Mouse (Mus musculus): ENCODE results near the gene Gm3476.
"Not testable (repeated sequence)": the region's sequence is repeated elsewhere in the genome, so short reads cannot be mapped to it uniquely, and the experiment has no call there.

The Gm3476 gene

DNA sequence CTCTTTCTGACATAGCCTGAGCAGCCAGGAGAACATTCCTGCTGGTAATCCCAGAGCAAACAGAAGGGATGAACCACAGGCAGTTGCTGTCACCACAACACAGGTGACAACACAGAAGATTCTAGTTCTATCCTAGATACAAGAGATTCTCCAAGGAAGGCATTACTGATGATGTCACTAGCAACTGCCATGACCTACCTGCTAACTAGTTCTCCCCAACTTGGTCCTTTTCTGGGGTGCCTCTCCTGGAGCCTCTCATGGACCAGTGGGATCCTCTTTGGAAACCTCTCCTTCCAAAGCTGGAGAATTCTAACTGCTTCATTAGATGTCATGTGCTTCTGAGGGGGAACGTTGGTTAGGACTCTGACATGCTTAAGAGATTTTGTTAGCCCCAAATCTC, at the start of gene Gm3476:
Gm3476 (minus strand) TSS at position 101 of the 400 bp plus-strand sequence.
- DNase-seq: not testable (repeated sequence)

DNA sequence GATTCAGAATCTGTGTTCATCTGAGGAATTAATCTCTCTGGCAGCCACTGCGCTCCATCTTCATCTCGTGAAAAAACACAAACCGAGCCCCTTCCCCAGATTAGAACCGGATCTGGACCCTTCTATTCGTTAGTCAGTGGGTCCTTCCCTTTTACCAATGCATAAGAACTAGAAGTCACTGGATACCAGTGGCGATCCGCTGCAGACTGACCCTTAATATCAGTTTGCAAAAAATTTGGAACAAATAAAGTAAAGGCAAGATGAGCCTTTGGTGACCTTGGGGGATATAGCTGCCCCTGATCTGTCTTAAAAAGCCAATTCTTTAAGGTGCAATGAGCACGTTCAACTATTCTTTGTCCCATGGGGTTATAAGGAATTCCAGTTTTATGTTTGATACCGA, 37.9 kb upstream of the Gm3476 start:
- not testable (repeated sequence) for DNase-seq

DNA sequence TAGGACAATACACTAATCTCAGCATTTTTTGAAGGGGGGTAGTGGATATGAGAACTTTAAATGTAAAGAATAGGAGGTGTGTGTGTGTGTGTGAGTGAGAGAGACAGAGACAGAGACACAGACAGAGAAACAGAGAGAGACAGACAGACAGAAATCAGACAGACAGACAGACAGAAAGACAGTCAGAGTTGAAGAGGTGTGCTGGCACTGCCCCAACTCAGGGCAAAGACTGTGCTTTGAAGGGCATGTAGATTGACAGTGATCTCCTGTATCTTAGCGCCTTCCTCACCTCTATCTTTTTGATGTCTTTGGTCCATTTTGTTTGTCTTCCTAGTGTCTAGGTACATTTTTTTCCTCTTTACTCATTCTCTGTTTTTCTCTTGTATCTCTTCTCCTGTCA, 35.5 kb upstream of the Gm3476 start:
- DNase-seq: not testable (repeated sequence)

DNA sequence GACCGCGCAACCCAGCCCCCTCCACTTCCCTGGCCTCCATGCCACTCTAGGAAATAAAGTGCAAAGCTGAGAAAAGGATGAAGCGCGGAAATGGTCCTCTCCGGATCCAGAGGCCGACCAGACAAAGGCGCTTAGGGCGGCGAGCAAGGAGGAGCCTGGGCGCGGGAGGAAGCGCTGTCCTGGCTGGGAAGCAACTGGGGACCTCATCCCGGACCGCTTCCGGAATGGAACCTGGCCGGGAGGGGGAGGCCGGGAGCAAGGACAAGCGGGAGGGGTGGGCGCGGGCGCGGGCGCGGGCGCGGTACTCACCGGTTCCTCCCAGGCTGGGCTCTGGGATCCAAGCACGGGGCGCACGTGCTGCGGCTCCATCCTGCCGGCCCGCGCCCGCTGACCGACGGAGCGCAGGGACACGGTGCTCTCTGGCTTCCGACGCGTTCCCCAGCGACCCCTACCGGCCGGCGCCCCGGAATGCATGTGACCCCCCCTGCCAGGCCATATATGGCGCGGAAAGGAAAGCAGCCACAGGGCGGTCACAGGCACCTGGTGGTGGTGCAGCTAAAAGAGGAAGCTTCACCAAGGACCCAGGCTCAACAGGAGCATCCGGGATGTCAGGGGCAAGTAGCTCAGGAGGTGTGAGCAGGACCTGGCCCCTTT, 17.2 kb downstream of the Gm3476 start, which contains the start of gene Gm3468:
Gm3468 (minus strand) TSS at position 394 of the 654 bp plus-strand sequence.
- DNase-seq: peak; percentile 7

DNA sequence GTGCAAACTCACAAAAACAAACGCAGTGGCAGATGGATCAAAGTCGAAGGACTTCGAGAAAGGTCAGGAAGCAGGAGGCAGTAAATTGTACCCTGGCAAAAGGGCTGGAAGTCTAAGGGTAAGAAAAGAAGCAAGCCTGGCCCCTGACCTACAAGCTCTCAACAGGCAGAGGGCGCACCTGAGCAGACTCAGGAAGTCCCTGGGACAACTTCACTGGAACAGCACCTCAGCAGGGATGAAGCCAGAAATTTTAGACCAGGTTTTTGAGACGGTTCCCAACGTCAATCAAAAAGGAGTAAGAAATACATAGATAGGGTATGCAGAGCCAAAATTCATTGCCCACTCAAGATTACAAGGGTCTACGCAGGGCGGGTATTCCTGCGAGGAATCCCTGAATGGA, 18.1 kb downstream of the Gm3476 start:
- DNase-seq: not testable (repeated sequence)

DNA sequence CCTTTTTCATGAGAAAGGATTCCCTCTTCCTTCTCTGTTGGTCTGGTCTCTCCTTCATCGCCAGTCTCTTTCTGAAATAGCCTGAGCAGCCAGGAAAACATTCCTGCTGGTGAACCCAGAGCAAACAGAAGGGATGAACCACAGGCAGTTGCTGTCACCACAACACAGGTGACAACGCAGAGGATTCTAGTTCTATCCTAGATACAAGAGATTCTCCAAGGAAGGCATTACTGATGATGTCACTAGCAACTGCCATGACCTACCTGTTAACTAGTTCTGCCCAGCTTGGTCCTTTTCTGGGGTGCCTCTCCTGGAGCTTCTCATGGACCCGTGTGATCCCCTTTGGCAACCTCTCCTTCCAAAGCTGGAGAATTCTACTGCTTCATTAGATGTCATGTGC, 31.8 kb downstream of the Gm3476 start, which contains the start of gene Gm8206:
Gm8206 (minus strand) TSS at position 101 of the 400 bp plus-strand sequence.
- not testable (repeated sequence) for DNase-seq

DNA sequence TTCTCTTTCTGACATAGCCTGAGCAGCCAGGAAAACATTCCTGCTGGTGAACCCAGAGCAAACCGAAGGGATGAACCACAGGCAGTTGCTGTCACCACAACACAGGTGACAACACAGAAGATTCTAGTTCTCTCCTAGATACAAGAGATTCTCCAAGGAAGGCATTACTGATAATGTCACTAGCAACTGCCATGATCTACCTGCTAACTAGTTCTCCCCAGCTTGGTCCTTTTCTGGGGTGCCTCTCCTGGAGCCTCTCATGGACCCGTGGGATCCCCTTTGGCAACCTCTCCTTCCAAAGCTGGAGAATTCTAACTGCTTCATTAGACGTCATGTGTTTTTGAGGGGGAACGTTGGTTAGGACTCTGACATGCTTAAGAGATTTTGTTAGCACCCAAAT, 67.4 kb downstream of the Gm3476 start, which contains the start of gene Gm6337:
Gm6337 (minus strand) TSS at position 101 of the 400 bp plus-strand sequence.
- not testable (repeated sequence) for DNase-seq
